Mouse (Mus musculus) forebrain, embryonic 16.5 days (tissue): Measurements from ENCODE around the gene Dact2. TPM values are rescaled to one million over a fixed set of nuclear protein-coding genes. Genes with fewer than 3 reads are reported as not detected.

Experiments
- ATAC-seq: fragments of 200-750 bp; cut with Nextera tagmentation; 2 replicates; pipeline ENCODE4 v1.8.0; 2017; ENCODE audit warnings: mild to moderate bottlenecking, moderate library complexity
- H3K27ac ChIP-seq: fragments of 300-500 bp; sonication (generic); 2 replicates; pipeline ENCODE4 v1.5.1; 2014; ENCODE audit warnings: low read length, control low read depth
- H3K27me3 ChIP-seq: fragments of 300-500 bp; sonication (generic); replicated peaks from 2 replicates; pipeline ENCODE4 v1.6.1; 2014; ENCODE audit warnings: low read length; ENCODE audit not compliant: control insufficient read depth, insufficient read depth
- H3K36me3 ChIP-seq: fragments of 300-500 bp; sonication (generic); 2 replicates; pipeline ENCODE4 v1.6.1; 2014; ENCODE audit not compliant: control insufficient read depth, insufficient read depth
- H3K4me1 ChIP-seq: fragments of 300-500 bp; sonication (generic); replicated peaks from 2 replicates; pipeline ENCODE4 v1.6.1; 2014; ENCODE audit warnings: low read length; ENCODE audit not compliant: control insufficient read depth, insufficient read depth
- H3K4me2 ChIP-seq: fragments of 300-500 bp; sonication (generic); 2 replicates; pipeline ENCODE4 v1.6.1; 2014; ENCODE audit warnings: mild to moderate bottlenecking, low read length, control low read depth
- H3K4me3 ChIP-seq: fragments of 300-500 bp; sonication (generic); replicated peaks from 2 replicates; pipeline ENCODE4 v1.5.1; 2014; ENCODE audit warnings: mild to moderate bottlenecking, low read length, control low read depth
- H3K9ac ChIP-seq: fragments of 300-500 bp; sonication (generic); replicated peaks from 2 replicates; pipeline ENCODE4 v1.6.1; 2014; ENCODE audit warnings: low read depth, low read length, control low read depth
- H3K9me3 ChIP-seq: fragments of 300-500 bp; sonication (generic); 2 replicates; pipeline ENCODE4 v1.6.1; 2016; ENCODE audit warnings: low read length; ENCODE audit not compliant: control insufficient read depth
- WGBS: fragments of 180-500 bp; shearing (Covaris S2); extraction: QIAGEN DNeasy Blood & Tissue Kit; methylation state at CpG from one replicate; pipeline ENCODE4 v1.1.7; 2014; 5-methylcytosine and 5-hydroxymethylcytosine counted together
- polyA plus RNA-seq: library from polyadenylated mRNA; unstranded; fragments of >200 nt; fragmentation: Nextera tagmentation; extraction: Ambion mirVana; gene quantifications from 2 replicates; pipeline ENCODE4 v1.2.1, GENCODE M21; 2015

Dact2 gene
- polyA plus RNA-seq, 1 experiment from 2014 or later, result 1.3 TPM

DNA sequence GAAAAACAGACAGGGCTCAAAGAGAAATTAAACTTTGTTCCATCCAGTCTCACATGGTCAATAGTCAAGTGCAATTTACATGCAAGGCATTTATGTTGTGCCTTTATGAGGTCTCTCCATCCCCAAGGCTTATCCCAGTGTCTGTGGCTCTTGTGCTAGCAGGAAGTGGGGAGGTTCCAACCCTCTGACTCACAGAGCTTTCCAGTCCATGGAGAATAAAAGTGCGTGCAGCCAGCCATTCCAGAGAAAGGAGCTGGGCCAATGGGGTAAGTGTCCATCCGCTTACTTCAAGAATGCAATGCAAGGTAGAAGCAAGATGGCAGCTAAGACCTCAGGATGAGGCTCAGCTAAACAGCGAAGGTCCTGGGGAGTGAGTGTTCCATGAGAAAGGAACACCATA lies 43.3 kb downstream of the Dact2 start:
- no peak overlapping the region for H3K4me3 ChIP-seq

DNA sequence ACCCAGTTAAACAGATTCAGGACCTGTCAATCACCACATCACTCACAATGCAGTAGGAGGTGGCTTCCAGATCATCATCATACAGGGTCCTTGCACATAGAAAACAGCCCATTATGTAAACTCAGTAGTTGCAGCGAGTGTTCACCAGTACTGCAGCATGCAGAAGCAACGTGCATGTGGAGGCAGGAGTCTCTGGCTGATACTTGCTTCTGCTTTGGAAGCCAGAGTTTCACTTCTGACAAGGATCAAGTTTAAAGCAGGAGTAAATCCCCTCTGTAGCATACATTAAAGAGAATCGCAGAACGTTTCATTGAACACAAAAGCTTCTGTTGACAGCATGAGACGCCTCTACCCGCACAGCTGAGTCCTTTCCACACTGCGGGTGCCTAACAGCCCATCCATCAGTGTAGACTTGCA lies 46.3 kb downstream of the Dact2 start:
- no peak overlapping the region for H3K9ac ChIP-seq
- 0 out of 2 replicates have a peak overlapping the region, but pooled peaks have one; percentile 0 for H3K4me2 ChIP-seq
- H3K36me3 ChIP-seq, result no peaks in the 10 kb centered on the region
- H3K27me3 ChIP-seq, result no peaks in the 10 kb centered on the region
- peaks cover 4% of the 10 kb centered on the region for H3K4me1 ChIP-seq
- H3K27ac ChIP-seq, result no peak overlapping the region
- no peak overlapping the region for H3K4me3 ChIP-seq
- 8% methylated on average over 7 of the region's 7 CpGs for WGBS
- ATAC-seq, result peak; percentile 73
- H3K9me3 ChIP-seq, result no peaks in the 10 kb centered on the region

More for the DNA sequence above, 43.3 kb downstream of the Dact2 start:
- no peak for ATAC-seq
- WGBS, result 96% methylated on average over 3 of the region's 3 CpGs
- Histone ChIP-seq H3K9ac (no peak overlapping the region), H3K9me3 (no peaks in the 10 kb centered on the region), H3K4me1 (peaks cover 23% of the 10 kb centered on the region), H3K36me3 (no peaks in the 10 kb centered on the region), H3K4me2 (no peak overlapping the region), H3K27me3 (no peaks in the 10 kb centered on the region), H3K27ac (no peak overlapping the region)

Other genes starting within 250 kb of the Dact2 start
- gene Gm7356, start 200.6 kb downstream of the Dact2 start, polyA plus RNA-seq, result not detected in 2 replicates
- gene Gm7358, start 144.8 kb downstream of the Dact2 start, polyA plus RNA-seq, result not detected in 2 replicates
- 3.6 and 4.7 TPM in 2 replicates for gene Smoc2, start 75.2 kb upstream of the Dact2 start, polyA plus RNA-seq